Mouse (Mus musculus): ENCODE measurements at regions not wholly inside any gene's neighbourhood (a gene's known extent, or its start where the extent isn't known, plus 50 kb on each side); places are given as distances from the start of the nearest gene placed in this dataset.

GRCm38 (mm10) chr1:174999265-175000200 is 77.9 kb upstream of the Grem2 start:
- Histone ChIP-seq H3K4me2 (ENCODE audit: low read depth) (no peak overlapping the region), H3K36me3 (ENCODE audit: control insufficient read depth, insufficient read depth, low read length) (no peaks in the 10 kb centered on the region), H3K9ac (ENCODE audit: low read length) (no peak overlapping the region), H3K4me1 (ENCODE audit: control insufficient read depth, insufficient read depth, low read length) (no peaks in the 10 kb centered on the region), H3K27ac (ENCODE audit: low read depth, low read length) (no peak overlapping the region), H3K27me3 (ENCODE audit: control insufficient read depth, insufficient read depth, low read length) (no peaks in the 10 kb centered on the region), H3K4me3 (ENCODE audit: low read depth, low read length) (no peak overlapping the region), H3K9me3 (ENCODE audit: control insufficient read depth, low read length) (no peaks in the 10 kb centered on the region)
- ATAC-seq (ENCODE audit: insufficient read depth, low FRiP score, low TSS enrichment) = no peak
- peak; percentile 30 for DNase-seq (ENCODE audit: low spot score)
- WGBS = 75% methylated on average over 8 of the region's 8 CpGs

- no peak for ATAC-seq (ENCODE audit: insufficient read depth, low FRiP score, low TSS enrichment)
- H3K9ac ChIP-seq (ENCODE audit: low read length) = no peak overlapping the region
- H3K27me3 ChIP-seq (ENCODE audit: control insufficient read depth, insufficient read depth, low read length) = no peaks in the 10 kb centered on the region
- H3K4me2 ChIP-seq (ENCODE audit: low read depth) = no peak overlapping the region
- no peak for DNase-seq (ENCODE audit: low spot score)
- 88% methylated on average over 4 of the region's 4 CpGs for WGBS
- H3K36me3 ChIP-seq (ENCODE audit: control insufficient read depth, insufficient read depth, low read length) = no peaks in the 10 kb centered on the region
- H3K4me1 ChIP-seq (ENCODE audit: control insufficient read depth, insufficient read depth, low read length) = no peaks in the 10 kb centered on the region
- H3K9me3 ChIP-seq (ENCODE audit: control insufficient read depth, low read length) = no peaks in the 10 kb centered on the region
- H3K27ac ChIP-seq (ENCODE audit: low read depth, low read length) = no peak overlapping the region
- H3K4me3 ChIP-seq (ENCODE audit: low read depth, low read length) = no peak overlapping the region
Measured at GRCm38 (mm10) chr1:174992520-174992919, 70.9 kb upstream of the Grem2 start.

DNA sequence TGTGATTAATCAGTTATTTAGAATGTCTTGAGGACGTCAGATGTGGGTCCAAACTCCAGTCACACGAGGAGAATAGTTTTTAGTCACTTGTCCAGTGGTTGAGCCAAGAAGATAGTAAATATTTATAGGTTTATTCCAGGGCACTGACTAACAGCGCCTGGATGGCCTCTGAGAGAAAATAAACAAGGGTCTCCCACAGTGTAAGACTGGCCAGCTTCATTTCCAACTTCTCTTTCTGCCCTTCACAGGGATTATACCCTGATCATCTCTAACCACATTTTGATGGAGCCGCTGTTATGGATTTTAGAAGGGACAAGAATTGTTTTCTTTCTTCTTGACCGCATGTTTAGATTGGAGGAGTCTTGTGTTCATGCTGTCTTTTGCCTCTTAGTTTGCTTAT is 67.0 kb upstream of the Grem2 start:
- H3K4me2 ChIP-seq (ENCODE audit: low read depth) = no peak overlapping the region
- WGBS = 83% methylated on average over 5 of the region's 5 CpGs
- ATAC-seq (ENCODE audit: insufficient read depth, low FRiP score, low TSS enrichment) = no peak
- no peaks in the 10 kb centered on the region for H3K27me3 ChIP-seq (ENCODE audit: control insufficient read depth, insufficient read depth, low read length)
- no peak overlapping the region for H3K27ac ChIP-seq (ENCODE audit: low read depth, low read length)
- no peaks in the 10 kb centered on the region for H3K36me3 ChIP-seq (ENCODE audit: control insufficient read depth, insufficient read depth, low read length)
- H3K4me3 ChIP-seq (ENCODE audit: low read depth, low read length) = no peak overlapping the region
- H3K9me3 ChIP-seq (ENCODE audit: control insufficient read depth, low read length) = no peaks in the 10 kb centered on the region
- no peak for DNase-seq (ENCODE audit: low spot score)
- no peak overlapping the region for H3K9ac ChIP-seq (ENCODE audit: low read length)
- H3K4me1 ChIP-seq (ENCODE audit: control insufficient read depth, insufficient read depth, low read length) = no peaks in the 10 kb centered on the region

- H3K36me3 ChIP-seq (ENCODE audit: control insufficient read depth, insufficient read depth, low read length) = no peaks in the 10 kb centered on the region
- no peak overlapping the region for H3K27ac ChIP-seq (ENCODE audit: low read depth, low read length)
- H3K9me3 ChIP-seq (ENCODE audit: control insufficient read depth, low read length) = no peaks in the 10 kb centered on the region
- ATAC-seq (ENCODE audit: insufficient read depth, low FRiP score, low TSS enrichment) (0 out of 2 replicates have a peak, but pooled peaks have one; percentile 24), DNase-seq (ENCODE audit: low spot score) (peak; percentile 19)
- H3K4me2 ChIP-seq (ENCODE audit: low read depth) = no peak overlapping the region
- no peak overlapping the region for H3K4me3 ChIP-seq (ENCODE audit: low read depth, low read length)
- no peak overlapping the region for H3K9ac ChIP-seq (ENCODE audit: low read length)
- 58% methylated on average over 6 of the region's 6 CpGs for WGBS
- H3K4me1 ChIP-seq (ENCODE audit: control insufficient read depth, insufficient read depth, low read length) = no peaks in the 10 kb centered on the region
- no peaks in the 10 kb centered on the region for H3K27me3 ChIP-seq (ENCODE audit: control insufficient read depth, insufficient read depth, low read length)
Measured at GRCm38 (mm10) chr1:174971895-174972294, 50.3 kb upstream of the Grem2 start.

Data from neural tube, embryonic 11.5 days (tissue).